Mouse (Mus musculus): ENCODE measurements around the gene Eif4e2.

DNA sequence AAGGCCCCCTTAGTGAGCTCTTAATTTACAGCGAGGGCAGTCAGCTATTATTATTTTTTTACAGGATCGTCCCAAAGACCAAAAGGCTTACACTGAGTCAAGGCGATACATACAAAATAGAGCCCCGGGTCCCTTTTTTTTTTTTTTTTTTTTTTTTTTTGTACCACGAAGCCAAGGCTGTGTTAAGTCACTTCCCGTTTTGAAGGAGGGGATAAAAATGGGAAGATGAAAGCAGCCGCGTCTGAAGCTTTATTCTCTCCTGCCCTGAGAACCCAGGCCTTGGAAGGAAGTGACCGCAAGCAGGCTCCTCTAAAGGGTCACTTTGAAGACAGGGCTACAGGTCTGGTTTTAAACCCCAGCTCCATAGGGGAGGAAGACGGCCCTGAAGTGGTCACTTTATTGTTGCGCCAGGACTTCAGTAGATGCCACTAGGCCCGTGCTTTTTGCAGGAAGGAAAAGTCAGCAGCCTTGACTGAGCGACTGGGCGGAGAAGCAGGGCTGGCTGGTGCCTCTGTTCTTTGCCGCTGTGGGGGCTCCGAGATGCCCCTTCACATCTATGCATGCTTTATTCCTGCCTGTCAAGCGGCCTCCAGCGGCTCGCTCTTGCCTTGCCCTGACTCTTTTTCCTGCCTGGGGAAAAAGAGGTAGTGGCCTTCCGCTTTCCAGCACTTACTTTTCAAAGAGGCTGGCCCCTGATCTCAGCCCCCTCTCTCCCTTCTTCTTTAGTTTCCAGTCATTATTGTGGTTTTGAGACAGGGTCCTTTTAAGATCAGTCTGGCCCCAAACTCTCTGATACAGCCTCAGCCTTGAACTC lies 68.1 kb downstream of the Eif4e2 start:
- TF ChIP-seq CTCF (IDR thresholded peaks at IDR 0.05; ENCODE audit: low read depth, low read length) (no peak), POLR2A (IDR thresholded peaks at IDR 0.05; ENCODE audit: extremely low read depth, insufficient read depth, low read length) (no peak)
